ENCODE assay signal across 10 mouse cellular contexts in the genomic region with DNA sequence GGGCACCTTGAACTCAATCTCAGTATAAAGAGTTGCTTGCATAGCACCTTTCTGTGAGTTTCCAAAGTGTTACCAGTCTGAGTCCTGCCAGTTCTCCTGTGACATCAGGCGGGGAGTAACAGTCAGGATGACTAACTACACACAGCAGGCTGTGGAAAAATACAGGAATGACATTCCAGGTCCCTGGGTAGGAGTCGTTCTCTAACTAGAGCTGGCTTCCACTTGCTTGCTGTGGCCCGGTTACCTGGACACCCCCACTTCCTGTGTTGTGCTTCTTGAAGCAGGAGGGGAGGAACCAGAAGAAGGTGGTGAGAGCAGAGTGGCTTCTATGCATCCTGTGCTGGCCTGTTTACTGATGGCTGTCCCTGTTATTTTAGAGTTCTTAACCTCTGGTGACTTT.
DNase-seq lines count a peak whose midpoint lies in the region; ATAC-seq and TF ChIP-seq lines count a peak whose summit lies in the region.
"Had no signal": no experiment of that assay in that cellular context is flagged by ENCODE, and none has a peak within 500 bp of the region (broad histone marks: within the 10 kb centered on the region; RNA-seq: fewer than 3 reads in every experiment).

No protein-coding gene starts in this region.

- H3K9ac ChIP-seq in intestine, postnatal 0 days (ENCODE audit: low read depth, low read length), result no peak overlapping the region
- H3K9ac ChIP-seq: liver, embryonic 13.5 days had no signal

- H3K27me3 ChIP-seq in C2C12 (ENCODE audit: control insufficient read depth, insufficient read depth, insufficient read length), result no peaks in the 10 kb centered on the region
- no peaks in the 10 kb centered on the region for H3K27me3 ChIP-seq in intestine, postnatal 0 days (replicated peaks; ENCODE audit: control insufficient read depth, insufficient read depth, low read length)
- no peaks in the 10 kb centered on the region for H3K27me3 ChIP-seq in forebrain, embryonic 10.5 days (ENCODE audit: poor library complexity, severe bottlenecking)
- H3K27me3 ChIP-seq: liver, embryonic 13.5 days had no signal

- H3K9me3 ChIP-seq in intestine, postnatal 0 days (ENCODE audit: control insufficient read depth), result no peaks in the 10 kb centered on the region
- no peaks in the 10 kb centered on the region for H3K9me3 ChIP-seq in forebrain, embryonic 10.5 days
- H3K9me3 ChIP-seq: liver, embryonic 13.5 days had no signal

- no peak for TF ChIP-seq POLR2A in embryonic fibroblast, embryonic 13.5 days (IDR thresholded peaks at IDR 0.05; ENCODE audit: low read depth, low read length)

- peak overlapping the region; percentile 21 for H3K27ac ChIP-seq in embryonic fibroblast, embryonic 13.5 days (ENCODE audit: insufficient read depth, low read length)
- H3K27ac ChIP-seq in intestine, postnatal 0 days (ENCODE audit: low read depth, low read length), result no peak overlapping the region
- H3K27ac ChIP-seq in forebrain, embryonic 10.5 days, result no peak overlapping the region
- H3K27ac ChIP-seq: heart, adult 2 months; liver, embryonic 13.5 days had no signal

- TF ChIP-seq CTCF in C2C12 (IDR thresholded peaks at IDR 0.05; ENCODE audit: control insufficient read depth, insufficient read depth, insufficient read length), result no peak
- TF ChIP-seq CTCF in embryonic fibroblast, embryonic 13.5 days (IDR thresholded peaks at IDR 0.05; ENCODE audit: borderline replicate concordance, insufficient read depth, low read length), result no peak
- TF ChIP-seq CTCF in intestine, postnatal 0 days (IDR thresholded peaks at IDR 0.05; ENCODE audit: low read depth), result no peak

- no peak overlapping the region for H3K4me3 ChIP-seq in C2C12 (ENCODE audit: insufficient read depth, poor library complexity, severe bottlenecking)
- no peak overlapping the region for H3K4me3 ChIP-seq in embryonic fibroblast, embryonic 13.5 days (ENCODE audit: insufficient read depth, low read length)
- H3K4me3 ChIP-seq in intestine, postnatal 0 days (ENCODE audit: low read depth, low read length), result no peak overlapping the region
- H3K4me3 ChIP-seq in forebrain, embryonic 10.5 days, result no peak overlapping the region
- H3K4me3 ChIP-seq: heart, adult 2 months; liver, embryonic 13.5 days had no signal

- 66% methylated on average over 3 of the region's 3 CpGs for WGBS in intestine, postnatal 0 days
- 90% methylated on average over 3 of the region's 3 CpGs for WGBS in forebrain, embryonic 10.5 days

- H3K4me2 ChIP-seq in intestine, postnatal 0 days (replicated peaks; ENCODE audit: low read depth), result no peak overlapping the region
- H3K4me2 ChIP-seq: liver, embryonic 13.5 days had no signal

- H3K79me2 ChIP-seq in C2C12 (ENCODE audit: control insufficient read depth, insufficient read depth), result no peaks in the 10 kb centered on the region

- peak overlapping the region; percentile 15 for H3ac ChIP-seq in C2C12 (ENCODE audit: control insufficient read depth, insufficient read length, low read depth)

- peak; percentile 25 for DNase-seq in cerebellum, adult 11-12 months
- DNase-seq in cerebellum, postnatal 10 days, result no peak
- no peak for DNase-seq in forebrain, embryonic 10.5 days (ENCODE audit: extremely low spot score, low spot score)
- DNase-seq in ovary, postnatal 36 days (ENCODE audit: low spot score), result no peak
- DNase-seq: liver, embryonic 13.5 days had no signal

- H3K79me3 ChIP-seq in C2C12 (ENCODE audit: low read depth), result no peaks in the 10 kb centered on the region

- ATAC-seq in megakaryocyte, adult 5-6 weeks (ENCODE audit: poor library complexity, severe bottlenecking), result peak; percentile 75
- ATAC-seq in intestine, postnatal 0 days, result no peak

- H3K36me3 ChIP-seq in C2C12 (ENCODE audit: control insufficient read depth, insufficient read depth), result no peaks in the 10 kb centered on the region
- no peaks in the 10 kb centered on the region for H3K36me3 ChIP-seq in intestine, postnatal 0 days (ENCODE audit: control insufficient read depth, insufficient read depth)
- H3K36me3 ChIP-seq in forebrain, embryonic 10.5 days (replicated peaks), result no peaks in the 10 kb centered on the region
- H3K36me3 ChIP-seq: liver, embryonic 13.5 days had no signal

- no peaks in the 10 kb centered on the region for H3K4me1 ChIP-seq in embryonic fibroblast, embryonic 13.5 days (ENCODE audit: control insufficient read depth, insufficient read depth, low read length)
- no peaks in the 10 kb centered on the region for H3K4me1 ChIP-seq in intestine, postnatal 0 days (replicated peaks; ENCODE audit: control insufficient read depth, insufficient read depth, low read length)
- no peaks in the 10 kb centered on the region for H3K4me1 ChIP-seq in forebrain, embryonic 10.5 days
- H3K4me1 ChIP-seq: liver, embryonic 13.5 days had no signal

TF ChIP-seq in C2C12, 6 proteins besides CTCF, POLR2A, EP300 and RAD21:
- no peak for TF ChIP-seq MYOD1 (IDR thresholded peaks at IDR 0.05; ENCODE audit: control insufficient read depth, insufficient read length, low read depth)
- no peak for TF ChIP-seq FOSL1 (IDR thresholded peaks at IDR 0.05; ENCODE audit: insufficient read depth, low read length, poor library complexity, severe bottlenecking)
- no peak for TF ChIP-seq CEBPB (IDR thresholded peaks at IDR 0.05; ENCODE audit: low read depth)
- TF ChIP-seq MAX (IDR thresholded peaks at IDR 0.05), result no peak
